Mouse (Mus musculus) mouse trophoblast stem cell (cell line): ENCODE results near the gene Erfe.

Source experiments
- in situ Hi-C, 2 experiments: fragments of 300-500 bp; cut with MseI, MboI; formaldehyde crosslinking; loops; 2 replicates in 1 of 2; 3 replicates in 1 of 2; pipeline ENCODE4 v1.15.1; 2025

Gene Erfe

DNA sequence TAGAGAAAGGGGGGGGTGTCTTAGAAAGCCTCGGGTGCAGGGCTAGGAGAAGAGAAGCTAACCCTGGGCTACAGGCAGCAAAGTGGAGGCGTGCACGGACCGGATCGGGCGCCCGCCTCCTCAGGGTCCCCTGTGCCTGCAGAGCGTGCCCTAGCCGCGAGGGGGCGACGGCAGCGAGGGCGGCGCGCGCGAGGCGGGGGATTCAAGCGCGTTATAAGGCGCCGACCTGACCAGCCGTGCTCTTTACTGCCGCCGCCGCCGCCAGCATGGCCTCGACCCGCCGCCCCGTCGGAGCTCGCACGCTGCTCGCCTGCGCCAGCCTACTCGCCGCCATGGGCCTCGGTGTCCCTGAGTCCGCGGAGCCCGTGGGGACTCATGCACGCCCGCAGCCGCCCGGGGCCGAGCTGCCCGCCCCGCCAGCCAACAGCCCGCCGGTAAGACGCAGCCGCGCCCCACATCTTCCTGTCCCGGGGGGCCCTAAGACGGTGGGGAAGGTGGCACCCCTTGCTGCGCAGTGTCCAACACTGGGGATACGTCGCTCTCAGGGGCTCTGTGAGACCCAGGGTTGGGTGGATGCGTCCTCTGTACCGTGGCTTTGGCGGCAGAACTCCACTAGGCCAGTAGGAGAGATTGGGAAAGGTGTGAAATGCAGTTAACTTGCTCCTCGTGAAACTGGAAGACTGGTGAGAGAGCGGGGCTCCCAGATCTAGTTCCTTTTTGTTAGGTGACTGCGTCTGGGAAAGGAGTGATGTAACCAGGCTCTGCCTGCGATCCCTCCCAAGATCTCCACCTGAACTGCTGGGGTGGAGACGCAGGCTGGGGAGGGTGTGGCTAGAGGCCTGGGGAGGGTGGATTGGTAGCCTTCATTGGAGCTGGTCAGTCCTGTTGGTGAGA is at the start of gene Erfe:
Erfe (plus strand) TSS at position 216 of the 894 bp plus-strand sequence.
- in situ Hi-C loops: no loop called here

DNA sequence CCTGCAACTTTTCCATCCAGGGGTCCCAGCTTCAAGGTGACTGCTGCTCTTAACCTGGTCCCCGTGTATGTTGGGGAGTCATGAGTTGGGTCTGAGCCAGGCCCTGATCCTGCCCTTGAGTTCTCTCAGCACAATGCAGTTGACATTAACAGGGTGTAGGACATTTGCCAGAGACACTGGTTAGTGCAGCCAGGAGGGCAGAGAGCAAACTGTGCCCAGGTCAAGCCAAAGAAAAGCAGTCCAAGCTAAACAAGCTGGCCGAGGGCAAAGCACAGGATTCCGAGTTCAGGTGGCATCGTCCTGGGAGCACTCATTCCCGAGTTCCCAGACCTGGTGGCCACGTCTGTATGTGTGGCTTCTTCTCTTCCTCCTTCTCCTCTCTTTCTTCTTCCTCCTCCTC is 48.6 kb upstream of the Erfe start:
- in situ Hi-C loops: no loop called here

DNA sequence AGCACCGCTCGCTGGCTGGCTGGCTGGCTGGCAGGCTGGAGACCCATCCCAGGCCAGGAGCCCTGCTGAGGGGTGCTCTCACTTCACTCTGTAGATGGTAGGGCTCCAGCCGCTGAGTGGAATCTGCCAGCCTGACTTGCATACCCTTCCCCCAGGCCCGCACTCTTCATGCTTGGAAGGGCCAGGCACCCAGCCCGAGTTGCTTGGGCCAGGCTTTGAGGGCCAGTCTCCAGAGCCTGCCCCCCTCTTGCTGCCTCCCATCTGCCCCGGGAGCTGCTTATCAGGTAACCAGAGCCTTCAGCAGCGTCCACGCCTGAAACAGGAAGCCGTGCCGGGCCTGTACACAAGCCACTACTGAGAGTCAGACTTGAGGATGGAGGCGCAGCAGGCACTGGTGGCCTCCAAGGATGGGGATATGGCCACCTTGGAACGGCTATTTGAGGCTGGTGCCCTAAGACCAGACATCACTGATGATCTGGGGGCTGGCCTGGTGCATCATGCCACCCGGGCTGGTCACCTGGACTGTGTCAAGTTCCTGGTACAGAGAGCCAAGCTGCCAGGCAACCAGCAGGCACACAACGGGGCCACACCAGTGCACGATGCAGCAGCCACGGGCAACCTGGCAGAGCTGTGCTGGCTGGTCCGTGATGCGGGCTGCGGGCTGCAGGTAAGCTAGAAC is 44.3 kb upstream of the Erfe start, which contains the start of gene Espnl:
Espnl (plus strand) TSS at position 316 of the 679 bp plus-strand sequence.
- in situ Hi-C loops: no loop called here

DNA sequence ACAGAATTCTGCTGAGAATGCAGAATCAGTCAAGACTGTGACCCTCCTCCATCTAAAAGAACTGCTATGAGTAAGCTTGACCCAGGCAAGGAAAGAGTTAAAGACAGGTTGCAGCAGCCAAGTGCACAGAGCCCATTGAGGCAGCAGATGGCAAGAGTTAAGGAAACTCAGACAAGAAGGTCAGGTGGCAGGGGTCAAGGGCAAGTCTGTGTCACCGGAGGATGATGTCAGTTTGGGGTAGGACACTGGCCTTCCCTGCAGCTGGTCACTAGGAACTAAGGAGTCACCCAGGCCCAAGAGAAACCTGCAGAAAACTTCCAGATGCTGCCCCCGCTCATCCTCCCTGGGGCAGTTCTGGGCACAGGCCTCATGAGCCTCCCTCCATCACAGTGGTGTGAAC is 41.6 kb upstream of the Erfe start:
- in situ Hi-C loops: no loop called here

DNA sequence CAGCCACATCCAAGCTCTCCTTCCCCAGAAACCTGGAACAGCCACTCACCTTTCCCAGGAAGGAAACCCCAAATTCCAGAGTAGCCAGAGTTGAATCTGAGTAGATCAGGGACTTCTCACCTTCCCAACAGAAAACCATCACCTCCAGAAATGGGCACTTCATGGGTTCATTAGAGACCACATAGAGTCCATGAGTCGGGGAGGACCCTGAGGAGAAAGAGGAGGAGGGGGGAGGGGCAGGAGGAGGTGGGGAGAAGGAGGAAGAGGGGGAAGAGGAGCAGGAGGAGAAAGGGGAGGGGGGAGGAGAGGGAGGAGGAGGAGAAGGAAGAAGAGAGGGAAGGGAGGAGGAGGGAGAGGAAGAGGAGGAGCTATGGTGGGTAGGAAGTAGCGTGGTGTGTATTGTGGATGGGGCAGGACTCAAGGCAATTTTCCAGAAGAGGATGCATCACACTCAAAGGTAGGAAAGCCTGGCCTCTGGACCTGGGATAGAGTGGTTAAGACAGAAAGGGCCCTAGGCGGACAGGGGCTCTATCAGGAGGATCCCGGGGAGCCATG is 40.7 kb upstream of the Erfe start:
- in situ Hi-C loops: no loop called here

DNA sequence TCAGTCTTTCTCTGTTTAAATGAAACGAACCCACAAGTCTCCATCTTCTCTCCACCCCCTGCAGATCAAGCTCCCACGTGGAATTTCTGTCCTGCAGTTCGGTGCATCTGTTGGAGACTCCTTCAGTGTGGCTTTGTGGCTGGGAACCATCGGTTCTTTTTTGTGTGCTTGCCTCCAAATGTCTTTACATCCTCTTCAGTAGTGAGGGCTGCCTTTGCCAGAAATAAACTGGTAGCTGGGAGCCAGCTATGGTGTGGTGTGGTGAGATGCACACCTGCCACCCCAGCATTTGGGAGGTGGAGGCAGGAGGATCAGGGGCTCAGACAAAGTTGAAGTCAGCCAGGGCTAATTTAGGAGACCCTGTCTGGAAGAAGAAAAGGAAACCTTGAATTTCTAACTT is 34.1 kb upstream of the Erfe start:
- in situ Hi-C loops: no loop called here

DNA sequence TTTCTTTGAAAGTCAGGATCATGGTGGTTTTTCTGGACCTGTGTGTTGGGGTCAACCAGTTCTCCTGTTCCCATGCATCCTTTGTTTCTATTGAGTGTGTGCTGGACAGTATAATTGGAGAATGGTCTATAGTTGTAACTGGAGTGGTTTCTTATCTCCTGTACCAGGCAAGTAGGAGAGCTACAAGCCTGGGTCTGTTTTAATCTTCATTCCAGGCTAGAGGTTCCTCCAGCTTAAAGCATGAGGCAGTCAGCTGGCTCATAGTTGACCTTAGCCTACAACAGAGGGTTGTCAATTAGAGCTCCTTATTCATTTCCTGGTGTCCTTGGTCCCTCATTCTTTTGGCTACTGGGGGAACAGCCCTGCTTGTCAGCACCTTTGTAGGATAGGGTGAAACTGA is 32.6 kb upstream of the Erfe start:
- in situ Hi-C loops: no loop called here

DNA sequence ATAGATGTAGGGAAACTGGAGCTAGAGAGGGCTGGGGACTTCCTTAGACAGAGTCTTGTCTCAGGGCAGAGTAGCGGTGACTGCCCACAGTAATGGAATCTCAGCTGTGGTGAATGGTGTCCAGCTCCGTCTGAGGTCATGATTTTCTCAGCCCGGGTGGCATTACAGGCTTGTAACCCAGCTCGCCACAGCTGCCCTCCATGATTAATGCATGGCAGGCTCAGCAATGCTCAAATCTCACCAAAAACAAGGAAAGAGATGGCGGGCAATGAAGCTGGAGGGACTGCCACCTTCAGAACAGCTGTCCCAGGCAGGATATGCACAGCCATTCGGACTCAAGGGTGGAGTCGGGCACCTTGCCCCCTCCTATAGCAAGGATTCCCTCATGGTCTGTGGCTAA is 28.9 kb upstream of the Erfe start:
- in situ Hi-C loops: no loop called here

DNA sequence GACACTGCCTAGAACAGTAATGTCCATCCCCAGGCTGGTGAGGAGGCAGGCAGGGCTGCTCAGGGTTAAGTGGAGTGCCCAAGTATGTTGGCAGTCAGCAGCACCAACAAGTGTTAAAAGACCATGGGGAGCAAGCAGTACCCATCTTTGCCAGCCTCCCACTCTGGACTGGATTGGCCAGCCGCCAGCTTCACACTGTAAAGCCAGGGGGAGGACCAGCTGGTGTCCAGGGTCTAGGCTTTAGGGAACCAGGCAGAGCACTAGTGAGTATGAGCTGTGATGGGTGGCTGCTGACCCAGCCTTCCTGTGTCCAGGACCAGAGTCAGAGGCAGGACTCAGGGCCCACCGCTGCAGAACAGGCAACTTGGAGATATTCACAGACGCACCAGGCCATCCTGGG is 22.2 kb upstream of the Erfe start:
- in situ Hi-C loops: no loop called here

DNA sequence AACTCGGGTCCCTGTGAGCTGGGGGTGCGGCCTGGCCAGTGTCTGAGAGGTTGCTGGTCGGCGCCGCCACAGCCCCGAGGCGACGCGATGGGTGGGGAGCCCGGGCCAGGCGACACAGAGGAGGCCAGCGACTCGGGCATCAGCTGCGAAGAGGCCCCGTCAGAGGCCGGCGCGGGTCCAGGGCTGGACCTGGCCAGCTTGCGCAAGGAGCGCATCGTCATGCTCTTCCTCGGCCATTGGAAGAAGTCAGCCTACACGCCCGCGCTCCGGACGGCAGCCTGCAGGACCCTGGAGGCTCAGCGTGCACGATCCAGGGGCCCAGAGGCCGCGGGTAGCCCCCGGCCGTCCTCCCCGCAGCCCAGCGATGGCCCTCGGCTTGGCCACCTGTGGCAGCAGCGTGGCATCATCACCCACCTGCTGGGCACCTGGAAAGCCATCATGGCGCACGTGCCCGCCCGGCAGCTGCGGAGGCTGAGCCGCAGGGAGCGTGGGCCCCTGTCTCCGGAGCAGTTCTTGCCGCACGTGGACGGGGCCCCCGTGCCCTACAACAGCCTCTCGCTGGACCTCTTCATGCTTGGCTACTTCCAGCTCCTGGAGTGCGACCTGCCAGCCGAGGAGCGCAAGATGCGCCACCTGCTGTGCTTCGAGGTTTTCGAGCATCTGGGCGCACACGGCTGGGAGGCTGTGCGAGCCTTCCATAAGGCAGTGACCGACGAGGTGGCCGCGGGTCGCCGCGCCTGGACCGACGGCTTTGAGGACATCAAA is 21.1 kb upstream of the Erfe start:
- in situ Hi-C loops: no loop called here

DNA sequence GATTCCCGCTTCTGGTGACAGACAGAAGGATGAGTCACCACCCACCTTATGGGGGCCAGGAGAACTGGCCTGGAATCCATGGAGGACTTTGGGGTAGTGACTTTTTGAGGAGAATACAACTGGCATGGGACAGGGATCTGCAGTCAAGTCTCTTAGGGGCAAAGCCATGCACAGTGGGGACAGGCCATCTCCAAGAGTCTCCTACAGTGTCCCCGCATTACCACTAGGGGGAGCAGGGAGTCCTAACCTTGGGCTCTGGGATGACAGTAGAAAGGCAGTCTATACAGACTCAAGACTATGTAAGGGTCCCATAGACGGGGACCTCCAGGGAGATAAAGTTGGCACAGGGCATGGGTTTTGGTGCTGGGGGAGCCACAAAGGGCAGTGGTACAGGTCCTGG is 19.3 kb upstream of the Erfe start:
- in situ Hi-C loops: no loop called here

DNA sequence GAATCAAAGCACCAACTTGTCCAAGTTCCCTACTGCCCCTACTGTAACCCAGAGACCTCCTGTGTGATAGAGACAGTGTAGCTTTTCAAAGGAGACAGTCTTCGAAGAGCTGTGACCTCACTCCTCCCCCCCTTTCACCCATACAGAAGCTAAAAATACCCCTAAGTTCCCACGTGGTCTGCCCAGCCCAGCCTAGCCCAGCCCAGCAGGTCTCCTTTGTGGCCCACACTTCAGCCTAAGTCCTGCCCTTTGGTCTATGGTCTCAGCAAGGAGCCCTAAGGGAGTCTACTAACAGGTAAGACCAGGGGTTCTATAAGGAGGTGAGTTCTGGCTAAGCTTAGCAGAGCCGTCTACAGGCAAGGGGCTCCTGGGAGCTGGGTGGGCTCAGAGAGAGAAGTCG is 15.4 kb upstream of the Erfe start, which contains the start of gene Klhl30:
Klhl30 (plus strand) TSS at position 176 of the 400 bp plus-strand sequence.
- in situ Hi-C loops: no loop called here

DNA sequence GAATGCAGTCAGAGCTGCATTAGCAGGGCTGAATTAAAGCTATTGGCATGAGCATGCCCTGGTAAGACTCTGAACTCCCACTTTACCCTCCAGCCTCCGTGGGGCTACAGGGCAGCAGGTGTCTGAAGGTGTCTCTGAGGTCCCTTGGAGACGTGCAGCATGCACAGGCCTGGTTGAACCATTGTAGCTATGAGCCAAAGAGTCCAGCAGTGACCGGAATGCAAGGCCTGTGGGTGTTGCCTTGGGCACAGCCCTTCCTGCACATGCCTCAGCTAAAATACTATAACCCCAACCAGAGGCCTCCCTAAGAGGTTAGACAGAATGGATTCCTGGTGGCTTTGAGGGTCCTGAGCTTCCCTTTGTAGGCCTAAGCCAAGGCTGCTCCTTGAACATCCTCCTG is 15.0 kb upstream of the Erfe start:
- in situ Hi-C loops: no loop called here

DNA sequence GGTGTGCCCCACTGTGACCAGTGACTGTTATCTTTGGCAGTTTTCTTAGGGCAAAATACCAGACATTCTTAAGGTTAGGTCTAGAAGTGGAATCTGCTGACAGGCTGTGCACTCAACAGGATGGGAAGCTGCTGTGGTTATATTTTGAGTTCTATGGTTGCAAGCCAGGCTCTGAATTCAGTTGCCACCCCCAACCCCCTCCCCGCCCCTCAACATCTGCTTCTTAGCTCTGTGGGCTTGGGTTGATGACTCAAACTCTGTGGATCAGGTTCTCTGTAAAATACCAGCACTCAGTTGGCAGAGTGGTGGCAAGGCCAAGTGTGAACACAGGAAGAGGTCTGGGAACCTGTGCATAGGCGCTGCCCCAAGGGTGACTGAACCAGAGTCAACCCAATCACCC is 14.0 kb upstream of the Erfe start:
- in situ Hi-C loops: no loop called here

DNA sequence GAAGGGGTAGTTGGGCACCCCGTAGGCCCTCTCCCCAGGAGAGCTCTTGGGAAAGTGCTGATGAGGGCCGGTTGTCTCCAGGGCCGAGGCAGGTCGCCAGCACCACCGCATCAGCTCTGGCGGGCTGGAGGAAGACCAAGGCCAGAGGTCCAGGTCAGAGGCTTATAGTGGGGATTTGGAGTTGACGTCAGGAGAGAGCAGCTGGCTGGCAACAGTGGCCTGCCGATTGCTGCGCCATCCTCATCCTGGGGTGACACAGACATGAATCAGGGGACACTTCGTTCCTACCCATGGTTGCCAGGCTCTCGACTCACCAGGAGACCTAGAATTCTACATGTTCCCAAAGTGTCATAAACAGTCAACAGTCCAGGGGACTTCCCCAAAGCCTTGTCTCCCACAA is 10.1 kb upstream of the Erfe start:
- in situ Hi-C loops: no loop called here

DNA sequence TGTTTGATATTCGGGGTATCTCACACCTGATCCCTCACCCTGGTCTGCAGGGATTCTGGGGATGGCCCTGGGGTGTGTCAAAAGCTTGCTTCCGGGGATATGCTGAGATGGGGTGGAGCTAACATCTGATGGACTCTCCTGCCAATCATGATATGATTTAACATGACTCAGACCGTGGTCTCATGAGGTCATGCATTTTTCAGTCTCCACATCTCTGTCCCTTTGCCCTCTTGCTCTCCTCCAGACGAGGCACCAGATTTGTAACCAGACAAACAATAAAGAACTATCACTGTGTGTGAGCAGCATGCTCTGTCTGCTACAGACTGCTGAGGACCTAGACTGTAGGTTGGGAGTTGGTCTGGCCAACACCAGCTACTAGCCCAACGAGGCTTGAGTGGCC is 4.1 kb upstream of the Erfe start:
- in situ Hi-C loops: no loop called here

DNA sequence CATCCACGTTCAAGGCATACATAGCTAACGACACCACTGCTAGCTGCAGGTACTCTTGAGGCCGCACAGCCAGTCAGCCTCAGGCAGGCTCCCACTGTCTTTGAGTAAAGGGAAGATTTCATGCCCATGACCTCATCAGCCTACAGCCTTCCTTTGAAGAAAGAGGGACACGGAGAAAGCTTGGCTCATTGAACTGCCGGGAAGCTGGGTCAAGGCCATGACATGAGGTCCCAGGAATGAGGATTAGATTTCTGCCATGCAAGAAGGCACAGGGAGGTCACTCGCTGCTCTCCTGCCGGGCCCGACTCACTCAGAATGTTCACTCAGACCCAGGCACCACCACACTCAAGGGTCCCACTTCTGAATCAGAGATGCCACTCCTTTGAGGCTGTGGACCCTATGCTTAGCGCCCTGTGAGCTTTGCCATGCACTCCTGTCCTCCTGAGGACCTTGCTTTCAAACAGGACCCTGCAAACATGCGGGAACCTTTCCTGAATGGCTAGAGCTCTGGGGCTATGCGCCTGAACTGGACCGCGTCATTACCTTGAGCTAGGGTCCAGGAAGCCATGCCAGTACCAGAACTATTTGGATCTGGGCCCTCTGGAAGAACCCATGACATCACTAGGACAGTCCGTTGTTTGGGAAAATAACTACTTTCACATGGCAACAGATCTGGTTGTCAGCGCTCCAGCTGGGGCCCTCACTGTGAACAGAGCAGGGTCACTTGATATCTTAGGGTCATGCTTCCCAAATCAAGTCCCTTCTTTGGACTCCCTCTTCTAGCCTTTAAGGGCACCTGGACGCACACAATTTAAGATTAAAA is 1.2 kb upstream of the Erfe start:
- in situ Hi-C loops: no loop called here

DNA sequence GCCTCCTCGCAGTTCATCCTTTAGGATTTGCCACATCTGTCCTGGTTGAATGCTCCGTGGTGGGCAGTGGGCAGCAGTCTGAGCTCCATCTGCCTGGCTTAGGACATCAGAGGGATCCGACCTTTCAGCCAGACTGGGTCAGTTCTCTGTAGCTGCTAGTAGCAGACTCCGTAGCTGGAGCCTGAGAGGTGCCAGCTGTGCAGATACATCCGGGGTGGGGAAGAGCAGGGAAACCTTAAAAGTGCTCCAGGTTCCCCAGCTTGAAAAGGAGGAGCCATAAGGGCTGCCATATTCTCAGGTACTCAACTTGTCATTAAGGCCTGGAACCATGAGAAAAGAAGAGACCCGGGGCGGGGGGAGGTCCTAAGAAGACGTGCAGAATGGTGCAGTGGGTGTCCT is 415 bp upstream of the Erfe start:
- in situ Hi-C loops: no loop called here

DNA sequence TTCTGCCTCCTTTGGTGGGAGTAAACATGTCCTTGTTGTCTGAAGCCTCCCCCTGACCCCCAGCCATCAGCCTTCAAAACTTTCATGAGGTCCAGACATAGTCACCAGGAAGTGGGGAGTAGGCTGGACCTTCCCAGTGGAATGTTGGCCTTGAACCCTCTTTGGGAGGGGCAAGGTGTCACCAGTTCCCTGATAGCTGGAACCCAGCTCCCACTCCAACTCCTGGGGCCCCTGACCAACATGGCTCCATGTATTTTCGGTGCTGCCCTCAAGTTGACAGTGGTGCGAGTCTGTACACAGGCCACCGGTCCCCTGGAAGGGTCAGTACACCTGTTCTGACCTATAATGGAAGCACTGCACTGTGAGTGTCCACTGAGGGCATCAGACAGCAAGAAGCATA is 1.1 kb downstream of the Erfe start:
- in situ Hi-C loops: no loop called here

DNA sequence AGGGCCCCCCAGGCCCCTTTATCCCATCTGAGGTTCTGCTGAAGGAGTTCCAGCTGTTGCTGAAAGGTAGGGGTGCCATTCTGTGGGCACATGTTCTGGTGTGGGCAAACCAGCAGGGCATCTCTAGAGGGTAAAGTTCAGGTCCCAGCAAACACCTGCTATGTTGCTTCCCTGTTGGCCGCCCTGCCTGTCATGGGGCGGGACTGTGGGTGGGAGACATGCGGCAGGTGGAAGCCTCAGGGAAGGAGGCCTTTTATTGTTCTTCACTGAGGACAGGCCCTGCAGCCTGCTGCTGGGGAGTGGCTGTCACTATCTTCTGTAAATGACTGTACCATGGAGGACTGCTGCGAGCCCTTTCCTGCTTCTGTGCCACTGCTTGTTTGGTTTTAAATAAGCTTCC is 3.2 kb downstream of the Erfe start:
- in situ Hi-C loops: no loop called here

DNA sequence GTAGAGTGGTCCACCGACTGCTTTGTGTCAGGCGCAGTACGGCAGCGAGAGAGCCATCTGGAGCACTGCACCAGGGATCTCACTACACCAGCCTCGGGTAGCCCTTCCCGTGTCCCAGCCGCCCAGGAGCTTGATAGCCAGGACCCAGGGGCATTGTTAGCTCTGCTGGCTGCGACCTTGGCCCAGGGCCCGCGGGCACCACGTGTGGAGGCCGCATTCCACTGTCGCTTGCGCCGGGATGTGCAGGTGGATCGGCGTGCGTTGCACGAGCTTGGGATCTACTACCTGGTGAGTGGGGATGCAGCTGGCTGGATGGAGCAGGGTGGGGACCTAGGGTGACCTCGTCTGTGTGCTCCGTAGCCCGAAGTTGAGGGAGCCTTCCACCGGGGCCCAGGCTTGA is 3.8 kb downstream of the Erfe start:
- in situ Hi-C loops: no loop called here
